Mouse (Mus musculus) G1E (cell line): ENCODE data around the gene Fam198a. TPM values are rescaled to one million over a fixed set of nuclear protein-coding genes. Genes with fewer than 3 reads are reported as not detected.

Experiments used
- ATAC-seq: 2 replicates; pipeline ENCODE4 v1.8.0; 2016; ENCODE audit warnings: mild to moderate bottlenecking; ENCODE audit not compliant: insufficient number of reproducible peaks, poor library complexity, low FRiP score, severe bottlenecking; ENCODE audit errors: extremely low read depth
- DNase-seq: peaks from one replicate; pipeline ENCODE4 v3.0.0; 2012; ENCODE audit warnings: low spot score
- H3K27me3 ChIP-seq: 2 replicates; pipeline ENCODE4 v1.6.1; 2012; ENCODE audit warnings: mild to moderate bottlenecking, low read length, inconsistent platforms; ENCODE audit not compliant: insufficient read depth
- H3K36me3 ChIP-seq: replicated peaks from 2 replicates; pipeline ENCODE3; 2012; ENCODE audit warnings: mild to moderate bottlenecking, inconsistent platforms
- H3K4me1 ChIP-seq: 2 replicates; pipeline ENCODE4 v1.6.1; 2012; ENCODE audit warnings: low read depth, low read length, inconsistent platforms, mixed read lengths; ENCODE audit not compliant: insufficient read depth
- H3K4me3 ChIP-seq: 2 replicates; pipeline ENCODE4 v1.5.1; 2012; ENCODE audit warnings: low read depth, mild to moderate bottlenecking, inconsistent platforms, low read length, moderate library complexity, mixed read lengths
- H3K9me3 ChIP-seq: replicated peaks from 2 replicates; pipeline ENCODE4 v1.6.1; 2012; ENCODE audit warnings: inconsistent platforms
- CTCF ChIP-seq: IDR thresholded peaks from 2 replicates; pipeline ENCODE4 v1.5.1; 2012; ENCODE audit warnings: low read depth, low read length, inconsistent platforms, mixed read lengths
- GATA1 ChIP-seq: IDR thresholded peaks from 2 replicates; pipeline ENCODE4 v1.6.1; 2012; ENCODE audit warnings: borderline replicate concordance, low read length, inconsistent platforms, mixed read lengths
- GATA2 ChIP-seq: IDR thresholded peaks from 2 replicates; pipeline ENCODE4 v1.6.1; 2012; ENCODE audit warnings: low read depth, low read length, inconsistent platforms, borderline replicate concordance
- POLR2AphosphoS5 ChIP-seq: IDR thresholded peaks from 2 replicates; pipeline ENCODE4 v1.6.1; 2012; ENCODE audit warnings: low read depth, low read length, inconsistent platforms; ENCODE audit not compliant: insufficient replicate concordance
- TAL1 ChIP-seq: conservative IDR thresholded peaks from 2 replicates; pipeline ENCODE4 v1.6.1; 2012; ENCODE audit warnings: low read depth, low read length, inconsistent platforms, mixed read lengths
- polyA plus RNA-seq: library from polyadenylated mRNA; stranded (reverse); fragments of >175 nt; gene quantifications from 2 replicates; pipeline ENCODE4 v1.2.3, GENCODE M21; 2012
- total RNA-seq, 2 experiments: library from RNA; stranded (forward) in 1 of 2; stranded (reverse) in 1 of 2; fragments of 200-1000 nt in 1 of 2; fragments of >200 nt in 1 of 2; fragmentation: Nextera tagmentation in 1 of 2; gene quantifications; 2 replicates each; pipeline ENCODE4 v1.2.3; 2014 to 2017

The Fam198a gene
- total and polyA plus RNA-seq, 3 experiments: not detected

DNA sequence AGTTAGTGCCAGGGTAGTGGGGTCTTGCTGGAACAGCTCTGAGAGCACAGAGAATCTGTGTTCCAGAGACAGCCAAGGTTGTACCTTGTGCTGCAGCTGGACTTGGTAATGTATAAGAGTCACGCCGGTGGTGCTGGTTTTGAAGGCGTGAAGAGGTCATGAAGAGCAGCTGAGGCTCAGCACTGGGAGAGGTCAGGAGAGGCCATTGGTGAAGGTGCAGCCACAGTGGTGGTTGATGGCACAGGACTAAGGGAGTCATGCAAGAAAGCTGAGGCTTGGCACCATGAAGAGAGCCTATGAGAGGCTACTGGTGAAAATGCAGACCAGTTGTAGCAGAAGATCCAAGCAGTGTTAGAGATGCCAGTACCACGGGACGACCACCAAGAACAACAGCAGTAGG is 70.8 kb downstream of the Fam198a start:
- Histone ChIP-seq H3K4me1 (no peaks in the 10 kb centered on the region), H3K27me3 (peaks cover 6% of the 10 kb centered on the region), H3K36me3 (no peaks in the 10 kb centered on the region), H3K4me3 (no peak overlapping the region), H3K9me3 (no peaks in the 10 kb centered on the region)
- TF ChIP-seq CTCF: no peak
- TF ChIP-seq GATA2: no peak
- no peak for TF ChIP-seq GATA1
- TF ChIP-seq POLR2AphosphoS5: no peak
- TF ChIP-seq TAL1: no peak
- DNase-seq (no peak), ATAC-seq (no peak)

DNA sequence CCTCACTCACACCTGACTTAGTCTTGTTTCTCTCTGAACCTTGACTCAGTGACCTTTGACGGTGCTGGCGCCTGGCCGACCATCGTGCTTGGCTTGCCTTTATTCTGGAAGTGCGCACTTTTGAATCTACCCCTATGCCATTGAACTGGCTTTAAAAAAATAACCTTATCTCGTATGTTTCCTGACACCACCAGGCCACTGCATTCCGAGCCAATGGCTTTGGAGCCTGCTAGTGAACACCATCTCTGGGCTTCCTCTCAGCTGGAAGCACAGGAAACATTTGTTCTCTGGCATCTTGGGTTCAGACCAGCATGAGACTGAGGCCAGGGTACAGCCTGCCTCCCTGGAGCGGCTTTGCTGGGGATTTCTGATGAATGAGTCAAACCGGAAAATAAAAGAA is 72.0 kb downstream of the Fam198a start:
- peaks cover 6% of the 10 kb centered on the region for H3K27me3 ChIP-seq
- no peak for DNase-seq
- no peaks in the 10 kb centered on the region for H3K4me1 ChIP-seq
- H3K4me3 ChIP-seq: no peak overlapping the region
- no peaks in the 10 kb centered on the region for H3K9me3 ChIP-seq
- ATAC-seq: no peak
- no peaks in the 10 kb centered on the region for H3K36me3 ChIP-seq
- TF ChIP-seq TAL1: no peak
- no peak for TF ChIP-seq GATA2

DNA sequence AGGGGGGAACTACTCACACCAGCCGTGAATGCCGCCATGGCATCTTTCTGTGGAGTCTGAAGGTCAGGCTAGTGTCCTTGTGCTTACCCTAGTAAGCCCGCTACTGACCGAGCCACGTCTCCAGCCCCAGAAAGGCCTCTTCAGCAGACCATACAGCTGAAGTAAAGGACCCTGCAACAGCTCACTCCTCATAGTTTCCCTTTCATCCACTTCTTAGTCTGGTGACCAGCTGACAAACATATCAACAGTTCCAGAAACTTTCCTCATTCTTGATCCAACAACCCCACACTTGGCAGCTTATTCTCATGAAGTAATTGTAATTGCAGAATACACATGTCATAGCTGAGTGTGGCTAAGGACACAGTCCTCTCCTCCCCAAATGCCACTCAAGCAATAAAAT is 73.1 kb downstream of the Fam198a start:
- H3K4me3 ChIP-seq: no peak overlapping the region
- DNase-seq: no peak
- no peaks in the 10 kb centered on the region for H3K9me3 ChIP-seq
- no peaks in the 10 kb centered on the region for H3K4me1 ChIP-seq
- no peak for ATAC-seq
- H3K27me3 ChIP-seq: peaks cover 6% of the 10 kb centered on the region
- TF ChIP-seq POLR2AphosphoS5 (no peak), TAL1 (no peak), CTCF (no peak), GATA1 (no peak), GATA2 (no peak)
- H3K36me3 ChIP-seq: no peaks in the 10 kb centered on the region

DNA sequence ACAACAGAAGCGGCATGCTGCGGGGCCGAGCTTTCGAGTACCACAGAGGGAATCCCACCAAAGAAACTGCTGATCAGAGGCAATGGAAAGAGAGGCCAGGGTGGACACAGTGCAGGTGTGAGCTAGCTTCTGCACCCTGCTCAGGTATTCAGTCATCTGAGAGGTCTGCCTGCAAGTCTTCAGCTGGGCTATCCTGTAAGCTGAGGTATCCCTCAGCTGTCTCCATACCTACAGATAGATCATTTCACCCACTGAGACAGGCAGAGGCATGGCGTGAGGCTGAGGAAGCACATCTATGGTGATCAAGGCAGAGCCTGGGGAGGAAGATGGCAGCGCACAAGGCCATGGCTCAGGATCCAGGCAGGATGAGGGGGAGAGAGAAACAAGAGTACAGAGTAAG is 73.6 kb downstream of the Fam198a start:
- DNase-seq (no peak), ATAC-seq (no peak)
- TF ChIP-seq GATA1 (no peak), CTCF (no peak), POLR2AphosphoS5 (no peak), TAL1 (no peak), GATA2 (no peak)
- Histone ChIP-seq H3K4me1 (no peaks in the 10 kb centered on the region), H3K27me3 (peaks cover 2% of the 10 kb centered on the region; the same call in 1 of the 2 replicates), H3K36me3 (no peaks in the 10 kb centered on the region), H3K4me3 (no peak overlapping the region), H3K9me3 (no peaks in the 10 kb centered on the region)

DNA sequence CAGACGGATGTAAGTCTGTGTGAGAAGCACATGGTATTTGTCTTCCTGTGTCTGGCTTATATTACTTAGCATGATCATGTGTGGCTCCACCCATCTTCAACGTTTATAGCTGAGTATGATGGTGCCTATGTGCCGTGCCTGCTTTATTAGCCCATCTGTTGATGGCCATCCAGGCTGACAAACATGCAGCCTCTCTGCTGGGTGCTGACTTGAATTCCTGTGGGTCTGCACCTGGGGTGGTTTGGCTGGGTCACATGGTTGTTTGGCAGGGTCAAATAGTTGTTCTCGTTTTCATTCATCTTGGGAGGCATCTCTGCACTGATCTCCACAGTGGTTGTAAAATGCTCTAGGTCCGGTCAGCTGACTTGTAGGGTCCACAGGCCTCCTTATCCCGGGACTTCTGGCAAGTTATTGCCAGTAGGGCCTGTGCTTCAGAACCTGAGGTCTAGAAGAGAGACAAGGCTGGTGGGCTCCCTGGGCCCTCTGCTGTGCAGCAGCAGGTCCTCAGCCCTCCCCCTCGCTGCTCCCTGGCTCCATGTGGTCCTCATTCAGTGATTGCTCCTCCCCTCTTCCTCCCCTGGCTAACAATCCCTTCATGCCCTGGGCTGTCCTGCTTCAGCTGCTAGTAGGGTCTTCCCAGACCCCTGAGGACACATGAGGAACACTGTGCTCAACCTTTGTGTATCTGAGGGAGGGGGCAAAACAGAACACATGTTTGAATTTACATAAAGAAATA is 75.2 kb downstream of the Fam198a start:
- H3K4me3 ChIP-seq: no peak overlapping the region
- TF ChIP-seq POLR2AphosphoS5 (no peak), TAL1 (no peak), GATA2 (no peak), CTCF (no peak), GATA1 (no peak)
- peaks cover 2% of the 10 kb centered on the region; the same call in 1 of the 2 replicates for H3K27me3 ChIP-seq
- H3K9me3 ChIP-seq: no peaks in the 10 kb centered on the region
- no peak for ATAC-seq
- H3K4me1 ChIP-seq: no peaks in the 10 kb centered on the region
- H3K36me3 ChIP-seq: no peaks in the 10 kb centered on the region
- DNase-seq: no peak

DNA sequence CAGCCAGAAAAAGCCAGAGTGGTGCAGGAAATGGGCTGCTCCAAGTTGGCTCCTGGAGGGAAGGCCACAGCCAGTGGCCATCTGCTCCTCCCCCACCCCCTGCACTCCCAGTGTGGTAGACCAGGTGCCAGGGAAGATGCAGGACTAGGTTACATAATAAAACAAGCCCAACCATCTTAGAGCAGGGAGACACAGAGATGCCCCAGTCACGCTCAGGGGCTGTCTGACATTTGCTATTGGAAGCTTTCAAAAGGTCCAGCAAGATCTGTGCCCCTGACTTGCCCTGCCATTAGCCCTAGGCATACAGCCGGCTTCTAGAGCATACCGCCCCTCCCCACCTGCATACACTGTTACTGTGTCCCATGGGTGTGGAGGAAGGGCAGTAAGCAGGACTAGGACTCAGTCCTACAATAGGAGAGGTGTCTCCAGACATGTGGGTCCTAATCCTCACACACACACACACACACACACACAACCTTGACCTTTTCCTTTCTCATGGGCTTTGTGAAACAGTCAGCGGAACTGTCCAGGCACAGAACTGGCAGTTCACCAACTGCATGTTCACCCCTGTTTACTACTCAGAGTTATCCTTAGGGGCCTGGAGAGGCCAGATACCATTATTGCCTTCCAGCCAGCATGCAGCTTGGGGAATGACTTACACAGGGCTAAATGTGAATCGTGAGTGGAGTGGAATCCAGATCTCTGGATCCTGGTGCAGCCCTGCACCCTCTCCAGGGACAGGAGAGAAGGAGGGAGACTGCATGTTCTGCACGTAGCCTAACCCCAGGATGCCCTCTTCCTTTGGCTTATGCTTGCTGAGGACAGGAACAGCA is 76.5 kb downstream of the Fam198a start:
- no peak overlapping the region for H3K4me3 ChIP-seq
- no peaks in the 10 kb centered on the region for H3K9me3 ChIP-seq
- ATAC-seq: no peak
- H3K27me3 ChIP-seq: peaks cover 2% of the 10 kb centered on the region; the same call in 1 of the 2 replicates
- H3K4me1 ChIP-seq: no peaks in the 10 kb centered on the region
- TF ChIP-seq CTCF: no peak
- no peak for TF ChIP-seq GATA2
- TF ChIP-seq TAL1: no peak
- no peak for TF ChIP-seq POLR2AphosphoS5
- no peak for TF ChIP-seq GATA1
- no peaks in the 10 kb centered on the region for H3K36me3 ChIP-seq
- DNase-seq: no peak
